Mouse (Mus musculus): Measurements from ENCODE around the gene Trim9. TPM values are rescaled to one million over a fixed set of nuclear protein-coding genes. Genes with fewer than 3 reads are reported as not detected.

The Trim9 gene
- total RNA-seq, 2 experiments from 2014 or later: 0.08 to 0.22 TPM

DNA sequence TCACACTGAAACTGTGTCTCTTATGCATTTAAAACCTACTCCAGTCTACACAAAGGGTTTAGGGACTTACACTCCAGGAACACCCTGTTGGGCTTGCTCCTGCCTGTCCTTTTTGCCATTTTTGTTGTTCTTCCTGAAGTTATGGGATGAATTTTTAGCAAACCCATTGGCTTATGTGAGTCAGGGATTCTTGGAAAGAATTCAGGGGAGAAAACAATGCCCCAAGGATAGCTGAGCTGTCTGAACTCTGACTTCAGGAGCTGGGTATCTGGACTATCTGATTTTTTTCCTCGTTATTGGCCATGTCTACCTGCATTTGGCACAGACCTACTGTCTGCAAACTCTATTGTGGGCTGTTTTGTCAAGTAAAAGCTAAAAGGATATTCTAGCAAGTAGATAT lies 20.5 kb downstream of the Trim9 start:
- DNase-seq (ENCODE audit: low spot score): no peak
- intact Hi-C loops (cut with DNase I): no loop called here

DNA sequence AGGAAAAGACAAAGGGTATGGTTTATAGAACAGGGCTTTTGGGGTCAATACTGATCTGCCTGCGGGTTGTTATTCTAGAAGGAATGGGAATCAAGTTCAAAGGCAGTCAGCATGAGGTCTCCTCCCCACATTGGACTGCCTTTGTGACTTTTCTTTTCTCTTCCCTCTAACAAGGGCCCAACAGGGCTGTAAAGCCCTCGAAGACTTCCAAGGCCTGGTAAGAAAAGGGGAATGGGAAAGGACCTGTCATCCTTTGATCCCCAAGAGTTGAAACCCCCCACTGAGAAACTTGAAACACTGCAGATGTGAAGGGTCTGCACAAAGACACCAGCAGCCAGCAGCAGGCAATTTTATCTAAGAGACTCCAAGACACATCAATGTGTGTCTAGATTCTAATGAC lies 21.0 kb downstream of the Trim9 start:
- no peak for DNase-seq (ENCODE audit: low spot score)
- intact Hi-C loops (cut with DNase I): no loop called here

DNA sequence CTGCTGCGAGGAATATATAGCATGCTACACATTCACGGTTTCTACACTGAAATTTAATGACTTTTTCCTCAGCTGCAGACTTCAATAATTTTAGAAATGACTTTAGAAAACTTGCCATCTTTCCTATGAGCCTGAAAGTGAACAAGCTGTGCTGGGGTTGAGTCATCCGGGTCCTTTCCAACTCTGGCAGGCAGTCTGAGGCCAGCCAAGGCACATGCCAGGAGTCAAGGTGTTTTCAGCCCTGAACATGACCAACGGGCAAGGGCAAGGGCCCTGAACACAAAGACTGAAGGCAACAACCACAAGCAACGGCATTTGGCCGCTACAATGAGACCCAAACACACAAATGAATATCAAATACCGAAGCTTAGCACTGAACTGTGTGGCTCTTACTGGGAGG lies 21.6 kb downstream of the Trim9 start:
- intact Hi-C loops (cut with DNase I): no loop called here
- DNase-seq (ENCODE audit: low spot score): no peak

DNA sequence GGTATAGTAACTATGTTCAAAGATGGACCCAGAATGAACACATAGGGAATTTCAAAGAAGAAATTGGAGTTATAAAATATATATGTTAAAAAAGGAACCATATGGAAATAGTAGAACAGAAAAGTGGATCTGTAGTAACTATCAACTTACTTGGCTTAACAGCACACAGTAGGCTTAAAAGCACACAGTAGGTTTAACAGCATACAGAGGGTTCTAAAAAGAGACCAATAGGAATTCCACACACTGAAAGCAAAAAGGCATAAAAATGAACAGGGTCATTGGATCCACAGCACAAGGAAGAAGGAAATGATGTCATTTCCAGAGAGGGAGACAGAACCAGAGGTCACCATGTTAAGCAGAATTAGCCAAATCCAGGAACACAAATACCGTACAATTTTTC lies 24.6 kb downstream of the Trim9 start:
- intact Hi-C loops (cut with DNase I): no loop called here
- no peak for DNase-seq (ENCODE audit: low spot score)

DNA sequence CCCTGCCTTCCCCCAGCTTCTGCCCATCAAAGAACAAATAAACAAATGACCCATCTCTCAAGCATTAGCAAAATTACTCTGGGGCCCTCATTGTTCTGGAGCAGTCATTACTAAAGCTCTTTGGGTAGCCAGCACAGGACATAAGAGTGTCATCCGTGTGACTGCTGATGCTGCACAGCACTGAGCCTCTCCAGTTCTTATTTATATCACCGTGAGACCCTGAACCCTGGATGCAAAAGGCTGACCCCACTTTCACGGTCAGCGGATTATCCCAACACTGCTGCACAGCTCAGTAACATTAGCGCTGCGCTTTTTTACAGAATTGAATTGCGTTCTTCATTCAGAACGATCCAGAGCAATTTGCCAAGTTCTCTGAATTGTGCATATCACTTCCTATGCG lies 31.3 kb downstream of the Trim9 start:
- no peak for DNase-seq (ENCODE audit: low spot score)
- intact Hi-C loops (cut with DNase I): no loop called here

DNA sequence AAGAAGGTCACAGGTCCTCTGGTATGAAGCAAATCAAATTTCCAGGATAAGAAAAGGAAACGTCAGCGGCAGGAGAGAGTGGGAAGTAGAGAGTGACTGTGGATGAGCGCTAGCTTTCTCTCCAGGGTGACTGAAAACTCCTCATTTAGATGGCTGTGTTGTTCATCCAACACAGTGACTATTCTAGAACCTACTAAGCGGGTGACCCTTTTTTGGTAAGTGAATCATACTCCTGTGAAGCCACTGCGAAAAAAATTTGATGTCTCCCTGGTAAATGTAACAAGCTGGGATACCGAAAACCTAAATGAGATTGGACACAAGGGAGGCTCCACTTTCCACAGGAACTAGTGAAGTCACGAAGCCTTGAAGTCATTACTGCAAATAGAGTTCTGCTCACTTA lies 39.5 kb downstream of the Trim9 start:
- no peak for DNase-seq (ENCODE audit: low spot score)
- intact Hi-C loops (cut with DNase I): no loop called here

DNA sequence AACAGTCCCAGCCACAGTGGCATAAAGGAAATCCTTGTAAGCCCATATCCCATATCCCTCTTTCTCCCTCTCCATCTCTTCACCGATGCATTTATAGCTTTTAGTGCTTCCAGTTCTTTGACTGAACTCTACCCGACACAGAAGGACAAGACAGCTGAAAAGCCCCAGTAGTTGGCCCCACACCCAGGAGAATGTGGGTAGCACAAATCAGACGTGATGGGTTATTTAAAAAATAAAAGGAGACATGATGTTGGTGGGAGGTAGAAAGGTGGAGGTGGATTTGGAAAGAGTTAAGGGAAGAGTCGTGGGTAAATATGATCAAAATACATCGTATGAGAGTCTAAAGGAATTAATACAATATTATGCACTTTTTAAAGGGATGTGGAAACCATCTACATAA lies 40.4 kb downstream of the Trim9 start:
- intact Hi-C loops (cut with DNase I): no loop called here
- DNase-seq (ENCODE audit: low spot score): no peak

DNA sequence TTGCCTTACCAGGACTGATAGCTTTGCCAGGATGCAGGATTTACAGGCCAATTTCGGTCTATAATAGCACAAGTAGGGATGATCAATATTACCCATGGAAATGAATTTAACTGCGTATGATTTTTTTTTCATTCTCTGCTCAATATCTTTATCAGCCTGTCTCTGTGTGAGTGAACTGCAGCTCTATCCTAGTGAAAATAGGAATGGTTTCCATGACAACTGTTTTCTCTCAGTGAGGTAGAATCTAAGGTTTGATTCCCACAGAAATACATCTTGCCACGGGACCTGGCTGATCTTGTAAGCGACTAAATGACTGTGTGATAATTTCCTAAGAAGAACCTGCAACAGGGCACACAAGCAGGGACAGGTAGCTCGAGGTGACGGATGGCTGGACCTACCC lies 43.4 kb downstream of the Trim9 start:
- intact Hi-C loops (cut with DNase I): no loop called here
- no peak for DNase-seq (ENCODE audit: low spot score)

DNA sequence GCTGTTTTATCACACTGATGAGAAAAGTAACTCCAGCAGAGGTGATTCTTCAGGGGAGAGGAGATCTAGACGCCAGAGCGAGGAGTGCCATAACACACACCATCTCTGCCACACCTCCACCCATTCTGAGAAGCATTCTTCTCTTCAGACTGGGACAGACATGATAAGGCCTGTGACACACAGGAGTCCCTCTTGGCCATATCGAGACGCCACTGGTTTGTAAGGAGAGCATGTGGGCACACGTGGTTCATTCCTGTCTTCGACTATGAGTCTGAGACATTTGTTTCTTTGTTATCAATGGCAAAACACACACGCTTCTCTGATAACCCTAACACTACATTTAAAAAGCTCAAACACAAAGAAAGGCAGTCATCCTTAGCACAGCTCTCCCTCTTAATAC lies 43.9 kb downstream of the Trim9 start:
- DNase-seq (ENCODE audit: low spot score): no peak
- intact Hi-C loops (cut with DNase I): no loop called here

DNA sequence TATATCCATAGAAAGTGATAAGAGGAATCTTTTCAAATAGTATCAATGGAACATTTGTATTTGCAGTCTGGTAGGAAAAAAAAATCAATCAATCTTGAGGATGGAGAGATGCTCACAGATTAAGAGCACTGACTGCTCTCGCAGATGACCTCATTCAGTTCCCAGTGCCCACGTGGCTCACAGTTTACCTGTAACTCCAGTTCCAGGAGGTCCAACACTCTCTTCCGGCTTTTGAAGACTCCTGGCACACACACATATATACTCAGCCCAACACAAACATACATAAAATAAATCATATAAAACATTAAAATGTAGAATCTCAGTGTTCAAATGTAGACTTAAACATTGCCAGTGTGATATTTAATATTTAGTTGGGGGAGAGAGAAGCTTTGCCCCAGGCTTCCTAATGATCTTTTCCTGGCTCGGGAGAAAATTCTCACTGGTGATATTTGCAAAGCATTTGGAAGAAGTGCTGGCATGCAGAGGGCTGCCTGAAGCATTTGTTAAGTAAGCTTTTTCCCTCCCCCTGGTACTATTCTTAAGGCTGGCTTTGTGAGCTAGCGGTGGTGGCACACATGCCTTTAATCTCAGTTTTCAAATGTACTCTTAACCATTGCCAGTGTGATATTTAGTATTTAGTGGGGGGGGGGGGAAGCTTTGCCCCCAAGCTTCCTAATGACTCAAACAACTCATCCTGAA lies 45.2 kb downstream of the Trim9 start:
- intact Hi-C loops (cut with DNase I): no loop called here

DNA sequence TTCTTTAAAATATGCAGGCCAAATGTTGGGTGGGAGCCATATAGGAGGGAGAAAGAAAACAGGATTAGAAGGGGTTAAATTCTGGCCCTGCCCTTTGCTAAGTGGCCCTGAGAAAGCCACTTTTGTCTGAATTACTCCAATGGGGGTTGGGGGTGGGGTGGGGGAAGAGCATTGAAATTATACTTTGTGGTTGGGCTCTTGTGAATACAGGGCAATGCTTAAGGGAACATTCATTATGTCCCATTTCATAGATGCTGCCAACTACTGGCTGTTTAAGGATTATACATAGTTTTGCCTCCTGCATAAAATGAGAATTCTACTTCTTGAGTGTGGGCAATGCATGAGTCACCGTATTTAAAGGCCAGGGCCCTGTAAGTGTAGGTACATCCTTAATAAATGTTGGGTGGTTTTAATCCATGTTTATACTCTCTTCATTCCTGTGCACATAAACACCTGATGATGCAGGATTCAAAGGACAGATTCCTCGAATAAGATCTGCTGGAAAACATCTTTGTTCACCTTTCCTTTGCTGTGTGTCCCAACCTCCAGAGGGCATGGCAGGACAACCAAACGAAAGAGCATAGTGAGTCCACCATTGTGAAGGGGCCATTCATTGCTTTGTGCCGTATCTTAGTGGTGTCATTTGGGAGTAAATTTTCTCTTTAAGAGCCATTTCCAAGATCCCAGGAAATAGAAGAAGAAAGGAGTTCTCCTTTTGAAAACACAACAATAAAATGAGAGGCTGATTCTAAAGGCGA lies 53.3 kb downstream of the Trim9 start:
- DNase-seq (ENCODE audit: low spot score): no peak
- intact Hi-C loops (cut with DNase I): no loop called here

More for the DNA sequence above, 45.2 kb downstream of the Trim9 start:
- DNase-seq (ENCODE audit: low spot score): no peak

DNA sequence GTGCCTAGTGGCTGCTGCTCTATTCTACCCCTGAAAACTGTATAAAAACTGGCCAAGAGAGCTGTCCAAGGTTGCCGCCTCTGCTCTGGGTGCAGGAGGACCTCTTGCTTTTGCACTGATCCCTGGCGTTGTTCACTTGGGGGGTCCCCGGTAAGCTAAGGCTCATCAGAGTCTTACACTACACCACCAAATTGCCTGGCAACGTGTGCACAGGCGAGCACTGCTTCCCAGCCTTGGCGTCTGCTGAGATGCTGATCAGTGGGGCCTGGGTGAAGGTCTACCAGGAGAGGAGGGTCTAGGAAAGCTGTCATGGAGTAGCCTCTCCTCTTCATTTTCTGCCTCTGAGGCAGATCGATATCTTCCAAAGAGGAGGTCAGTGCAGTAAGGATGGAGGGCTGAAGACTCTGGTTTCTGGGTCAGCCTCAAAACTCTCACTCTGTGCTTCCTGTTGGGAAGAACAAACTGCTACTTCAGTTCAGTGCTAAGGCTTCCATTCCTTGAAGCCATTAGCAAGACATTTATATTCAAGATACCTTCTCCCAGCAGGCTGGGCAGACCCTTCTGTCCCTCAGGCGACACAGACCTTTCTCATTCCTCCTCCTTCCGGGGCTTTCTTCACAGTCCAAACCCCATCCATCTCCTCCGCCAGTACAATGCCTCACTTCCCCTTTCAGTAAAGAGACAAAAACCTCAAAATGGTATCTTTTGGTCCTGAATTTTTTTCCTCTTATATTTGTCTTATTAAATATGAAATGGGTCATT lies 54.1 kb downstream of the Trim9 start:
- no peak for DNase-seq (ENCODE audit: low spot score)
- intact Hi-C loops (cut with DNase I): no loop called here

DNA sequence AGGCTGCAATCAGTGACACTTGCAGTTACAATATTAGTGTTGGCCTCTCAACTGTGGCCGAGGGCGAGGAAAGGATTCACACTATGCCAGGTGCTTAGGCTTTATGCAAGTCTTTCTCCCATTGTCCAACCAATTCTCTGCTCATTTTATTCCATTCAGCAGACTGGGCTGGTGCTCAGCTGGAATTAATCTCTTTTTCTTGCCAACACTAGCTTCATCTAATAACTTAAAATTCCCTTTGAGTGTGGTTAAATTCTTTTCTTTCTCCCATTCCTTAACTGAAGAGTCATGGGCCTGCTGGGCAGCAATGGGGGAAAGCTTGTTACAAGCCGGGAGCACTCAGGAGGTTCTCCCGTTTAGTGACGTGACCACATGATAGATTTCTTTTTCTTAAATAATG lies 61.9 kb downstream of the Trim9 start:
- intact Hi-C loops (cut with DNase I): no loop called here
- DNase-seq (ENCODE audit: low spot score): no peak

DNA sequence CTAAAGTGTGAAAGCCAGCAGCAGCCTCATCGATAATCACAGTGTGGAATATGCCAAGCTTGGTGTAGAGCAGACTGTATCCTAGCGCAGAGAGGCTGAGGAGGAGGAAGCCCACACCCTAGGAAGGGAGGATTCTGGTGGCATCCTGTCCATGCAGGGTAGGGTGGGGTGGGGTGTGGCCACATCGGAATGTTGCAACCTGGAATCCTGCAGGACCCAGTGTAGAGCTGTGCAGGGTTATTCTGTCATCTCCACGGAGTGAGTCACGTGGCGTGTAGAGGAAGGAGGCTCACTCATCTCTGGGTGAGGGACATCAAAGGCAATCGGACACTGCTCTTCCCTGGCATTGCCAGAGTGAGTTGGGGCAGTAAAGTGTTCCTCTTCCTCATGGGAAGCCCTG lies 62.4 kb downstream of the Trim9 start:
- no peak for DNase-seq (ENCODE audit: low spot score)
- intact Hi-C loops (cut with DNase I): no loop called here

DNA sequence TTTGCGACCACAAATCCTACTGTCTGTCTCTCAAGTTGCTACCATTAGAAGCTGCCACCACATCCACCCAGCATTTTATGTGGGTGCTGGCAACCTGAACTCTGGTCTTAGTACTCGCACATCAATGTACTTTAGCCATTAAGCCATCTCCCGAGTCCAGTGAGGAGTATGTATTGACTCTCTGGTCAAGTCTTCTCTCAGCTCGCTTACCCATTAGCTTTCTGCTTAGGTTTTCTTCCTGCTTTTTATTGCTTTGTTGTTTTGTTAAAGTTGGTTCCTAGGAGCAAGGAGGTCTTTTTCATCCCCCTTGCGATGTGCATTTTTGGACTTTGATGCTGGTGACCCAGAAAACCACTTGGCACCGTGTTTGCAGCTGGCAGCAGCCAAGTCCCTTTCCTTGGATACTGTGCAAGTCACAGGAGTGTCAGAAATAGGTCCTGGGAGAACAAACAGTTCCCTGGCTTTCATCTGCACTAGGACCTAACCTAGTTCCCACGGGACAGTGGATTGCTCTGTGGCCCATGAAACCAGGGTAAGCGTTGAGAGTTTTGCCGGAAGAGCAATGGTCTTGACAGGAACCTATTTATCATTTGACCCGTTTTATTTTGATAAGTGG lies 64.2 kb downstream of the Trim9 start:
- no peak for DNase-seq (ENCODE audit: low spot score)
- intact Hi-C loops (cut with DNase I): no loop called here

DNA sequence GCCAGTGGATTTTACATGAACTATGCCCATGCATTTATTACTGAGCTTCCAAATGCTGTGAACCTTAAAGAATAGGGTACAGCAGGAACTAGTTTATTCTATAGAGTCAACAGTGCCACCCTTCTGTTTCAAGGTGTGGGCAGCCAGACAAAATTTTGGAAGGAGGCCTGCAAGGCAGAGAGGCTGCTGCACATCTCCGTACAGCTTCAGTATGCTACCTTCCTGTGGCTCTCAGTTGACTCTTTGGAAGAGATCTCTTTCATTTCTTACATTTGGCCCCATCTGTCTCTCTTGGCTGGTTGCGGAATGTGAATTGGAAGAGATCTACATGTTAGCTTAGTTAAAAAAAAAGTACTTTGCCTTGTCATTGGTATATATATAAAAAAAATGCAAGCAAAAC lies 66.5 kb downstream of the Trim9 start:
- DNase-seq (ENCODE audit: low spot score): no peak
- intact Hi-C loops (cut with DNase I): no loop called here

DNA sequence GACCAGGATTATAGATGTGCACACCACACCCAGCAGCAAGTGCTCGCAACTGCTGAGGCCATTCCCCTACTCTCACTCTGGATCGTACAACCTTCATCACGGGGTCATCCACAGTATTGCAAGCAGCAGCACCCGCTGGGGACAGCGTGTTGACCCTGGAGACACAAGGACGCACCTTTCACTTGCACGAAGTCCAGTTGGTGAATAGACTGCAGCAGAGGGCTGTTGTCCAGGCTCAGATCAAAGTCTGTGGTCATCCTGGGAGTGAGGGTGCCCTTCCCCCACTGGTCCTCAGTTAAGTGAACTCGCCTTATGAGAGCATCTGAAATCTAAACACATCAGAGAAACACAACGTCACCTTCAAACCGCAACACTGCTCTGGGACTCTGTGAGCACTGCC lies 67.0 kb downstream of the Trim9 start:
- intact Hi-C loops (cut with DNase I): no loop called here
- DNase-seq (ENCODE audit: low spot score): no peak

DNA sequence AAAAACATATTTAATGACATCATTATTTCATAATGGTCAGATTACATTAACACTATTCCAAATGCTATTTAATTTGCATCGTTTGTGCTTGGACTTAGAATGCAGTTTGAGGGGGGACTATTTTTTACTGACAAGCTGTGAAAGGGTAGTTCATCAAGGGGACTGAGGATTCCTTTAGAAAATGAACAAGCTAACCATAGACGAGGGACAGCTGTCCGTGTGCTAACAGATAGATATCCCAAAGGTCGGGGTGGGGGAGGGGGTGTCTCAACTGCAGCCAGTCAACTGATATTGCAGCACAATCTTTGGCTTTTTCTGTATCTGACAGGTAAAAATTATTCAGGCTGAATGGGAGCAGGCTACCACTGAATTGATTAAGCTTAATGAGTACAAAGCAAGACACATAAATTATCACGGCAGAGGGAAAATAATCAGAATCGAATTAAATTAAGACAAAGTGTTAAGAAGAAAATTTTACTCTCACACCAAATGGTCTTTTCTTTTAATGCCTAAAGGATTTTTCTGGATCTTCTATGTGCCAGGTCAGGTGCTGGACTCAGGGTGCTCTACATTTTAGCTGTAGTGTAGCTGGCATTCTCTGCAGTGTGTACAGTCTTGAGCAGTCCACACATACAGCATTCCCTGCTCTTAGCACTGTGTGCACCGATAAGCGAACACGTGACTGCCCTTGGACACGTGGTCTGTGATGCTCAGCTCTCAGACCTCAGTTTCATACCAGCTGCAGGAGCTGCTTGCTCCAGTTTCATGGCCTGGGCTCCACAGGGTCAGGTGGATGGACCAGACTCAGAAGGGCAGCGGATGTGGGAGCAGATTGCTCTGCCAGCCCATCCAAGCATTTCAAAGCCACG lies 70.1 kb downstream of the Trim9 start:
- intact Hi-C loops (cut with DNase I): no loop called here

DNA sequence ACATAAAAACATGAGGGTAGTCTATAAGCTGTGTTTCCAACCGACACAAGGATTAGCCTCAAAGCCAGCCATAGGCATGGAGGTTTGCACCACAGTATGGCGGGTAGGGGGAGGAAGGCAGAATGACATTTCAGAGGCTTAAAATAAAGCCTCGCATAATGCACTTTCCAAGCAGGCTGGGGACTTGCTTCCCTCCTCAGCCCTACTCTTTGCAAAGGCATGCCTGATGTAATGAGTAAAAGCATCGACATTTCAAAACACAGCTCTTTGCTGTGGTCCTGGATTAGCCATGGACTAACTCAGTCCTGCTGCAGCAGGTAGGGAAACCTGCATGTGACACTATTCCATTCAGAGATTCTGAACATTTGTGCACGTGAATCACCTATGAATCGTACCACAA lies 77.7 kb downstream of the Trim9 start:
- DNase-seq (ENCODE audit: low spot score): no peak
- intact Hi-C loops (cut with DNase I): no loop called here

More for the DNA sequence above, 70.1 kb downstream of the Trim9 start:
- DNase-seq (ENCODE audit: low spot score): no peak

DNA sequence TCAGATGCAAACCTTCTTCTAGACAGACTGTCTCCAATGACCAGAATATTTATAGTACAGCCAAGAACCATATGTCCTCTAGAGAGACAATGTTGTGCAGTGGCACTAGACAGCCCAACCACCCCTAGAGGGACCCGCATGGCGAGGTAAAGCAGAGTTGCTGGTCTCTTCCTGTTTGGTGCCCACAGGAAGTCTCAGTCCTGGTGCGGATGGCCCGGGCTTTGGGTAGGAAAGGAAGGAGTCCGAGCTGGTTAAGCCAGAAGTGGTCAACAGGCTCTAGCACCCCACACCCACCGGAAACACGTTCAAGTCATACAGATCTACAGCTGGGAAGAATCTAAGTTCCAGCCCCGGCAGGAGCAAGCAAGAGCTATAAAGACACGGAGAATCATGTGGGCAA lies 80.1 kb downstream of the Trim9 start:
- intact Hi-C loops (cut with DNase I): no loop called here

More for the DNA sequence above, 80.1 kb downstream of the Trim9 start:
- DNase-seq (ENCODE audit: low spot score): no peak
